Mouse (Mus musculus) heart, postnatal 14 days (tissue): ENCODE results near the gene Rbms3. TPM values are rescaled to one million over a fixed set of nuclear protein-coding genes. Genes with fewer than 3 reads are reported as not detected.
A peak's percentile ranks its signal among the peaks of the same experiment; 100 is the strongest.

Source experiments
- DNase-seq, 2 experiments: peaks; one replicate each; pipeline ENCODE4 v3.0.0; 2021 to 2022
- intact Hi-C: fragments of 180-260 bp; cut with DNase I; formaldehyde crosslinking; loops from one replicate; pipeline ENCODE4 v1.15.1; 2025
- total RNA-seq, 2 experiments: library from RNA; stranded (reverse); gene quantifications; 2 replicates each; pipeline ENCODE4 v1.2.3; 2021

Rbms3 gene
- total RNA-seq, 2 experiments from 2014 or later: 17.7 to 18.6 TPM

- DNase-seq: peak; percentile 26 to 34
- intact Hi-C loops: no loop called here
Observed at GRCm38 (mm10) chr9:117018741-117019163, 611.0 kb downstream of the Rbms3 start.

GRCm38 (mm10) chr9:117018301-117018700 is 611.4 kb downstream of the Rbms3 start:
- no peak for DNase-seq

GRCm38 (mm10) chr9:117016605-117017319 is 613.0 kb downstream of the Rbms3 start:
- DNase-seq: no peak
- intact Hi-C loops: no loop called here

More at GRCm38 (mm10) chr9:117018301-117018700, 611.4 kb downstream of the Rbms3 start:
- intact Hi-C loops: no loop called here

GRCm38 (mm10) chr9:117013386-117013785 is 616.3 kb downstream of the Rbms3 start:
- no peak for DNase-seq
- intact Hi-C loops: no loop called here

GRCm38 (mm10) chr9:117010801-117011200 is 618.9 kb downstream of the Rbms3 start:
- intact Hi-C loops: no loop called here
- DNase-seq: no peak

GRCm38 (mm10) chr9:117008194-117008593 is 621.5 kb downstream of the Rbms3 start:
- no peak for DNase-seq
- intact Hi-C loops: no loop called here

- intact Hi-C loops: no loop called here
- no peak for DNase-seq
Observed at GRCm38 (mm10) chr9:117002083-117002482, 627.6 kb downstream of the Rbms3 start.

- DNase-seq: no peak
- intact Hi-C loops: no loop called here
Observed at GRCm38 (mm10) chr9:116999186-116999585, 630.5 kb downstream of the Rbms3 start.

- no peak for DNase-seq
- intact Hi-C loops: no loop called here
Observed at GRCm38 (mm10) chr9:116990321-116990720, 639.4 kb downstream of the Rbms3 start.

GRCm38 (mm10) chr9:116980801-116981200 is 648.9 kb downstream of the Rbms3 start:
- no peak for DNase-seq
- intact Hi-C loops: no loop called here

GRCm38 (mm10) chr9:116977428-116977827 is 652.3 kb downstream of the Rbms3 start:
- intact Hi-C loops: no loop called here

GRCm38 (mm10) chr9:116976575-116977408 is 652.9 kb downstream of the Rbms3 start:
- intact Hi-C loops: no loop called here
- no peak for DNase-seq

More at GRCm38 (mm10) chr9:116977428-116977827, 652.3 kb downstream of the Rbms3 start:
- no peak for DNase-seq

GRCm38 (mm10) chr9:116975269-116975668 is 654.4 kb downstream of the Rbms3 start:
- no peak for DNase-seq
- intact Hi-C loops: no loop called here

GRCm38 (mm10) chr9:116974134-116974533 is 655.6 kb downstream of the Rbms3 start:
- DNase-seq: no peak
- intact Hi-C loops: no loop called here

- intact Hi-C loops: no loop called here
- peak; percentile 22 to 24 for DNase-seq
Observed at GRCm38 (mm10) chr9:116973594-116973993, 656.1 kb downstream of the Rbms3 start.

GRCm38 (mm10) chr9:116967317-116967716 is 662.4 kb downstream of the Rbms3 start:
- no peak for DNase-seq
- intact Hi-C loops: no loop called here

- no peak for DNase-seq
- intact Hi-C loops: no loop called here
Observed at GRCm38 (mm10) chr9:116965691-116966090, 664.0 kb downstream of the Rbms3 start.

- intact Hi-C loops: no loop called here
- DNase-seq: no peak
Observed at GRCm38 (mm10) chr9:116956156-116956555, 673.6 kb downstream of the Rbms3 start.

GRCm38 (mm10) chr9:116948211-116948610 is 681.5 kb downstream of the Rbms3 start:
- no peak for DNase-seq
- intact Hi-C loops: no loop called here

- no peak for DNase-seq
- intact Hi-C loops: no loop called here
Observed at GRCm38 (mm10) chr9:116947369-116947768, 682.3 kb downstream of the Rbms3 start.

GRCm38 (mm10) chr9:116946787-116947186 is 682.9 kb downstream of the Rbms3 start:
- intact Hi-C loops: no loop called here
- no peak for DNase-seq

GRCm38 (mm10) chr9:116945689-116946088 is 684.0 kb downstream of the Rbms3 start:
- DNase-seq: no peak
- intact Hi-C loops: no loop called here
